In genomic region chr5:63825881-63826280, GRCm38 (mm10) we compare ENCODE assay signal across 25 mouse cellular contexts. TPM values are rescaled to one million over a fixed set of nuclear protein-coding genes. Genes with fewer than 3 reads are reported as not detected.
DNase-seq lines count a peak whose midpoint lies in the region; ATAC-seq and TF ChIP-seq lines count a peak whose summit lies in the region.
"Had no signal": no experiment of that assay in that cellular context is flagged by ENCODE, and none has a peak within 500 bp of the region (broad histone marks: within the 10 kb centered on the region; RNA-seq: fewer than 3 reads in every experiment).

No protein-coding gene starts in this region.

- no peak overlapping the region for H3K4me2 ChIP-seq in kidney, postnatal 0 days (ENCODE audit: low read length)
- H3K4me2 ChIP-seq in lung, embryonic 15.5 days, result peak overlapping the region; percentile 9
- 0 out of 2 replicates have a peak overlapping the region, but pooled peaks have one; percentile 12 for H3K4me2 ChIP-seq in intestine, embryonic 16.5 days (ENCODE audit: low read depth, low read length)
- peak overlapping the region; percentile 35 for H3K4me2 ChIP-seq in stomach, embryonic 15.5 days
- H3K4me2 ChIP-seq: embryonic facial prominence, embryonic 13.5 days; forebrain, embryonic 12.5 days; hindbrain, embryonic 12.5 days had no signal

- no peak for DNase-seq in kidney, postnatal 0 days (ENCODE audit: low spot score)
- DNase-seq in kidney, adult 18-20 months, result no peak
- no peak for DNase-seq in lung, adult 2 months
- DNase-seq in spleen, postnatal 4 days (ENCODE audit: low spot score in 2 of 2), result no peak
- no peak for DNase-seq in c-Kit-positive CD71-positive TER-119-positive erythroid progenitor cells, embryonic 14.5 days (ENCODE audit: low spot score)
- DNase-seq: adrenal gland, adult 2 months; cerebellum, adult 18-20 months; cerebellum, postnatal 14 days; embryo, embryonic 11 days; gastrocnemius, adult 2 months; midbrain, embryonic 14.5 days; right cerebral cortex, postnatal 14 days; thymus, adult 2 months; thymus, postnatal 4 days had no signal

- no peaks in the 10 kb centered on the region for H3K9me3 ChIP-seq in kidney, postnatal 0 days (replicated peaks; ENCODE audit: low read length)
- no peaks in the 10 kb centered on the region for H3K9me3 ChIP-seq in lung, embryonic 15.5 days
- no peaks in the 10 kb centered on the region for H3K9me3 ChIP-seq in intestine, embryonic 16.5 days (ENCODE audit: control insufficient read depth, low read length)
- no peaks in the 10 kb centered on the region for H3K9me3 ChIP-seq in stomach, embryonic 15.5 days
- H3K9me3 ChIP-seq: embryonic facial prominence, embryonic 13.5 days; forebrain, embryonic 12.5 days; hindbrain, embryonic 12.5 days; liver, embryonic 15.5 days had no signal

- H3K36me3 ChIP-seq in kidney, postnatal 0 days (ENCODE audit: insufficient read depth, low read length), result no peaks in the 10 kb centered on the region
- no peaks in the 10 kb centered on the region for H3K36me3 ChIP-seq in lung, embryonic 15.5 days
- H3K36me3 ChIP-seq in intestine, embryonic 16.5 days (ENCODE audit: control insufficient read depth, insufficient read depth, low read length), result no peaks in the 10 kb centered on the region
- H3K36me3 ChIP-seq in stomach, embryonic 15.5 days, result no peaks in the 10 kb centered on the region
- H3K36me3 ChIP-seq: embryonic facial prominence, embryonic 13.5 days; forebrain, embryonic 12.5 days; G1E; hindbrain, embryonic 12.5 days; liver, embryonic 15.5 days had no signal

- no peaks in the 10 kb centered on the region for H3K27me3 ChIP-seq in kidney, postnatal 0 days (ENCODE audit: insufficient read depth, low read length)
- H3K27me3 ChIP-seq in lung, embryonic 15.5 days, result no peaks in the 10 kb centered on the region
- no peaks in the 10 kb centered on the region for H3K27me3 ChIP-seq in intestine, embryonic 16.5 days (replicated peaks; ENCODE audit: control insufficient read depth, insufficient read depth, low read length)
- no peaks in the 10 kb centered on the region for H3K27me3 ChIP-seq in stomach, embryonic 15.5 days (replicated peaks)
- H3K27me3 ChIP-seq: CH12.LX; embryonic facial prominence, embryonic 13.5 days; forebrain, embryonic 12.5 days; hindbrain, embryonic 12.5 days; liver, embryonic 15.5 days; Patski had no signal

- TF ChIP-seq CTCF in kidney, postnatal 0 days (IDR thresholded peaks at IDR 0.05; ENCODE audit: low read depth), result no peak
- no peak for TF ChIP-seq CTCF in lung, adult 2 months (IDR thresholded peaks at IDR 0.05; ENCODE audit: insufficient read depth, low read length)

- no peak overlapping the region for H3K9ac ChIP-seq in kidney, postnatal 0 days (ENCODE audit: low read depth, low read length)
- no peak overlapping the region for H3K9ac ChIP-seq in lung, embryonic 15.5 days
- no peak overlapping the region for H3K9ac ChIP-seq in intestine, embryonic 16.5 days (ENCODE audit: low read depth, low read length)
- no peak overlapping the region for H3K9ac ChIP-seq in stomach, embryonic 15.5 days
- H3K9ac ChIP-seq: embryonic facial prominence, embryonic 13.5 days; forebrain, embryonic 12.5 days; hindbrain, embryonic 12.5 days; liver, embryonic 15.5 days had no signal

- H3K4me3 ChIP-seq in kidney, postnatal 0 days (replicated peaks; ENCODE audit: low read depth, low read length), result no peak overlapping the region
- H3K4me3 ChIP-seq in lung, embryonic 15.5 days, result no peak overlapping the region
- H3K4me3 ChIP-seq in lung, adult 2 months (replicated peaks; ENCODE audit: extremely low read depth, low read depth, low read length), result no peak overlapping the region
- H3K4me3 ChIP-seq in intestine, embryonic 16.5 days (ENCODE audit: low read length), result no peak overlapping the region
- H3K4me3 ChIP-seq in stomach, embryonic 15.5 days (replicated peaks), result no peak overlapping the region
- H3K4me3 ChIP-seq: embryonic facial prominence, embryonic 13.5 days; erythroblast, embryonic 14.5 days; forebrain, embryonic 12.5 days; gastrocnemius, adult 2 months; hindbrain, embryonic 12.5 days; liver, embryonic 15.5 days had no signal

- ATAC-seq in kidney, postnatal 0 days (replicated peaks; ENCODE audit: low FRiP score, low read depth), result no peak
- no peak for ATAC-seq in lung, embryonic 15.5 days (ENCODE audit: borderline replicate concordance, extremely low read depth, low FRiP score, low TSS enrichment)
- ATAC-seq in intestine, embryonic 16.5 days, result no peak
- no peak for ATAC-seq in stomach, embryonic 15.5 days (ENCODE audit: insufficient read depth, low FRiP score, low read depth)
- ATAC-seq: Patski had no signal

- peaks cover 16% of the 10 kb centered on the region for H3K4me1 ChIP-seq in kidney, postnatal 0 days (replicated peaks; ENCODE audit: insufficient read depth, low read length)
- peaks cover 57% of the 10 kb centered on the region for H3K4me1 ChIP-seq in lung, embryonic 15.5 days
- H3K4me1 ChIP-seq in lung, adult 2 months (ENCODE audit: control insufficient read depth, insufficient read depth, low read length), result peaks cover 9% of the 10 kb centered on the region
- peaks cover 49% of the 10 kb centered on the region for H3K4me1 ChIP-seq in intestine, embryonic 16.5 days (ENCODE audit: control insufficient read depth, insufficient read depth, low read length)
- H3K4me1 ChIP-seq in stomach, embryonic 15.5 days, result peaks cover 17% of the 10 kb centered on the region; the same call in 1 of the 2 replicates
- H3K4me1 ChIP-seq: forebrain, embryonic 12.5 days had no signal

- H3K27ac ChIP-seq in kidney, postnatal 0 days, result peak overlapping the region; percentile 76; the same call in 1 of the 2 replicates
- peak overlapping the region; percentile 81 for H3K27ac ChIP-seq in lung, embryonic 15.5 days
- H3K27ac ChIP-seq in intestine, embryonic 16.5 days (ENCODE audit: low read length), result peak overlapping the region; percentile 37
- H3K27ac ChIP-seq in stomach, embryonic 15.5 days, result peak overlapping the region; percentile 74
- H3K27ac ChIP-seq: embryonic facial prominence, embryonic 13.5 days; forebrain, embryonic 12.5 days; gastrocnemius, adult 2 months; hindbrain, embryonic 12.5 days had no signal

- no peak for TF ChIP-seq POLR2A in lung, adult 2 months (IDR thresholded peaks at IDR 0.05; ENCODE audit: borderline replicate concordance, extremely low read depth, low read depth, low read length)

- WGBS in kidney, postnatal 0 days, result 63% methylated on average over 5 of the region's 5 CpGs
- WGBS in lung, embryonic 15.5 days, result 54% methylated on average over 5 of the region's 5 CpGs
- 56% methylated on average over 5 of the region's 5 CpGs for WGBS in lung, adult 2 months
- 44% methylated on average over 5 of the region's 5 CpGs for WGBS in intestine, embryonic 16.5 days
- WGBS in stomach, embryonic 15.5 days, result 59% methylated on average over 5 of the region's 5 CpGs

RNA-seq across cellular contexts. Expression of gene 0610040J01Rik, which starts 13.7 kb away (rescaled TPM):
- polyA plus RNA-seq in kidney, postnatal 0 days (2015; fragmentation: Nextera tagmentation; extraction: Ambion mirVana), result 53.4 and 59.8 TPM in 2 replicates
- 25.7 and 28.9 TPM in 2 replicates for polyA plus RNA-seq in lung, embryonic 15.5 days (2015; fragmentation: Nextera tagmentation; extraction: Ambion mirVana)
- polyA plus RNA-seq in lung, adult 2 months (2012; rRNA removed), result 15.6 and 17.7 TPM in 2 replicates
- 48.4 and 51.9 TPM in 2 replicates for polyA plus RNA-seq in intestine, embryonic 16.5 days (2015; fragmentation: Nextera tagmentation; extraction: Ambion mirVana)
- 44.8 and 54.4 TPM in 2 replicates for polyA plus RNA-seq in stomach, embryonic 15.5 days (2015; fragmentation: Nextera tagmentation; extraction: Ambion mirVana)
- polyA plus RNA-seq: G1E had no signal
